Mouse (Mus musculus) lung, embryonic 15.5 days (tissue): Measurements from ENCODE around the gene Mageb18. TPM values are rescaled to one million over a fixed set of nuclear protein-coding genes. Genes with fewer than 3 reads are reported as not detected.
"Not testable (repeated sequence)": the region's sequence is repeated elsewhere in the genome, so short reads cannot be mapped to it uniquely, and the experiment has no call there.

Experiments
- ATAC-seq: fragments of 200-750 bp; cut with Nextera tagmentation; 2 replicates; pipeline ENCODE4 v1.8.0; 2017; ENCODE audit warnings: moderate number of reproducible peaks, borderline replicate concordance; ENCODE audit not compliant: low FRiP score, low TSS enrichment; ENCODE audit errors: extremely low read depth
- H3K27ac ChIP-seq: fragments of 300-500 bp; sonication (generic); 2 replicates; pipeline ENCODE4 v1.5.1; 2015; ENCODE audit warnings: moderate library complexity, mild to moderate bottlenecking, inconsistent platforms
- H3K27me3 ChIP-seq: fragments of 300-500 bp; sonication (generic); 2 replicates; pipeline ENCODE4 v1.6.1; 2015; ENCODE audit warnings: inconsistent platforms
- H3K36me3 ChIP-seq: fragments of 300-500 bp; sonication (generic); 2 replicates; pipeline ENCODE4 v1.6.1; 2015; ENCODE audit warnings: inconsistent platforms
- H3K4me1 ChIP-seq: fragments of 300-500 bp; sonication (generic); 2 replicates; pipeline ENCODE4 v1.6.1; 2015; ENCODE audit warnings: inconsistent platforms
- H3K4me2 ChIP-seq: fragments of 300-500 bp; sonication (generic); 2 replicates; pipeline ENCODE4 v1.6.1; 2015; ENCODE audit warnings: inconsistent platforms, mild to moderate bottlenecking, moderate library complexity
- H3K4me3 ChIP-seq: fragments of 300-500 bp; sonication (generic); 2 replicates; pipeline ENCODE4 v1.5.1; 2015; ENCODE audit warnings: mild to moderate bottlenecking, inconsistent platforms
- H3K9ac ChIP-seq: fragments of 300-500 bp; sonication (generic); 2 replicates; pipeline ENCODE4 v1.6.1; 2015; ENCODE audit warnings: inconsistent platforms
- H3K9me3 ChIP-seq: fragments of 300-500 bp; sonication (generic); 2 replicates; pipeline ENCODE4 v1.6.1; 2016; ENCODE audit warnings: inconsistent platforms
- WGBS: fragments of 180-500 bp; shearing (Covaris S2); methylation state at CpG from one replicate; pipeline ENCODE4 v1.1.7; 2015; 5-methylcytosine and 5-hydroxymethylcytosine counted together
- polyA plus RNA-seq: library from polyadenylated mRNA; unstranded; fragments of >200 nt; fragmentation: Nextera tagmentation; extraction: Ambion mirVana; gene quantifications from 2 replicates; pipeline ENCODE4 v1.2.1, GENCODE M21; 2015

Mageb18 gene
- 0.10 and 0.12 TPM in 2 replicates for polyA plus RNA-seq

DNA sequence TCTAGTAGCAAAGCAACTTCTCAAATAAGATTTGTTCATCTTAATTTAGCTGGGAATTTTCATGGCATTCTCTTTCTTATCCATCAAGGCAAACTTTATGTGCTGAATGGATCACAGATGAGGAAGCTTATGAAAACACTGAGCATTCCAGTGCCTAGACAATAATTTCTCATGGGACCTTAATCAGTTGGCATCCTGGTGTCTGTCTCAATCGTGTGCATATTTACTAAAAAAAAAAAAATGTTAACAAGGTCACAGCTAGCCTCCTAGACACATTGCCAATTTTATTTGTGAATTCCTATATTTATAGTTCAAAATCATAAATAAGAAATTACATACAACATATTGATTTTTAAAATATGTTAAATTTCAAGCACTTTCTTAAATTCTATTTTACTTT is at the start of gene Mageb18:
Gene Mageb18, minus strand, starts transcription at position 101 of the 400 bp plus-strand sequence.
- no peak within 1 kb of the TSS for H3K4me2 ChIP-seq
- no peak within 1 kb of the TSS for H3K4me3 ChIP-seq
- WGBS = 57% methylated on average over 1 of the region's 1 CpGs
- H3K9me3 ChIP-seq = no peaks in the 10 kb centered on the region
- H3K27ac ChIP-seq = no peak within 1 kb of the TSS
- H3K36me3 ChIP-seq = no peaks in the 10 kb centered on the region
- ATAC-seq = no peak
- no peaks in the 10 kb centered on the region for H3K4me1 ChIP-seq
- no peaks in the 10 kb centered on the region for H3K27me3 ChIP-seq
- no peak within 1 kb of the TSS for H3K9ac ChIP-seq

DNA sequence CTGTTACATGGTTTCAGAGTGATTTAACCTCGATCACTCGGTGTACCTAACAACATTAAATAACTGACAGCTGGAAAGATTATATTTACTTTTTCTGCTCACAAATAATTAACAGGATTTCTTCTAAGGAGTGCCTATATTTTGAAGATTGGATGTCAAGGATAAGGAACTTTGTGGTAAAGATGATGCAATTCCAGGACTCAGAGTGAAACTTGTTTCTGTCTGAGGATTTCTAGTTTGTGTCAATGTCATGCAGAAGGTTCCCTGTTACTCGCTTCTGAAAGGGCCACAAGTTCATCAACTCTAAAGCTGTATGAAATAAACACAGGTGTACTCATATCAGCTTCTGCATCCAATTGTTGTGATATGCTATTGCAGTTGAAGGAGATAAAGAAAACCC is 13.4 kb upstream of the Mageb18 start:
- no peak overlapping the region for H3K4me2 ChIP-seq
- H3K9me3 ChIP-seq = no peaks in the 10 kb centered on the region
- WGBS = 65% methylated on average over 3 of the region's 3 CpGs

DNA sequence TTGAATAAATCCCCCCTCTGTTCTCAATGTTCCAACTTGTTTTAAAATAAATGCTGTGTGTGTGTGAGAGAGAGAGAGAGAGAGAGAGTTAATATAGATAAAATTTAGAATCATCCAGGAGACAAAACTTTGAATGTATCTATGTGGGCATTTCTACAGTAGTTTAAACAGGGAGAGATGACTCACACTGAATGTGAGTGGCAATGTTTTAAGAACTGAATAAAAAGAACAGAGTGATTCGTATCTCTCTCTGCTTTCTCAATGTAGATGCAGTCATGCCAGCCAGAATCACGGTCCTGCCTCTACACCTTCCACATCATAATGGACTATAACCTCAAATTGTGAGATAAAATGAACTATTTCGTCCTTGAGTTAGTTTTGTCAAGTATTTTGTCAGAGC is 11.1 kb upstream of the Mageb18 start:
- Histone ChIP-seq H3K9me3 (no peaks in the 10 kb centered on the region), H3K36me3 (no peaks in the 10 kb centered on the region), H3K9ac (no peak overlapping the region), H3K4me3 (no peak overlapping the region), H3K4me2 (no peak overlapping the region), H3K27ac (no peak overlapping the region), H3K4me1 (no peaks in the 10 kb centered on the region), H3K27me3 (no peaks in the 10 kb centered on the region)
- ATAC-seq = no peak
- 64% methylated on average over 3 of the region's 3 CpGs for WGBS

More for the DNA sequence above, 13.4 kb upstream of the Mageb18 start:
- Histone ChIP-seq H3K27me3 (no peaks in the 10 kb centered on the region), H3K27ac (no peak overlapping the region), H3K4me3 (no peak overlapping the region), H3K36me3 (no peaks in the 10 kb centered on the region), H3K9ac (no peak overlapping the region), H3K4me1 (no peaks in the 10 kb centered on the region)
- ATAC-seq = no peak

DNA sequence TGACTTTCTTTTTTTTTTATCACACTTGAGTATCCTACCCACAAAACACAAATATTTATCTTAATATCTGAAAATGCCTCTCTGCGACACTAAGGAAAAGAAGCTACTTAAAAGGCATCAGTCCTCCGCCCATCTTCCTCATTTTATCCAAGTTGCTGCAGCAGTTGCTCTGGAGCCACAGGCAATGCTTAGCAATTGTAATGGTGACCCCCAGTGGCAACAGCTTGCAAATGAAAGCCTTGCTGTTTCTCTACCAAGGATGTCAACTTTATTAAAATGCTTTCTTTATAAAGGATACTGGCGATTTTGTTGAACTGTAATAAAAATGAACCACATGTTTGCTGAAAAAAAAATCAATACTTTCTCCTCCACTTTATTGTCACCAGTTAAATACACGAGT is 2.0 kb downstream of the Mageb18 start:
- ATAC-seq = no peak
- WGBS = 32% methylated on average over 4 of the region's 4 CpGs
- H3K9me3 ChIP-seq = no peaks in the 10 kb centered on the region
- no peak overlapping the region for H3K9ac ChIP-seq
- H3K4me2 ChIP-seq = no peak overlapping the region
- no peaks in the 10 kb centered on the region for H3K36me3 ChIP-seq
- no peaks in the 10 kb centered on the region for H3K27me3 ChIP-seq
- no peaks in the 10 kb centered on the region for H3K4me1 ChIP-seq
- no peak overlapping the region for H3K27ac ChIP-seq
- no peak overlapping the region for H3K4me3 ChIP-seq

DNA sequence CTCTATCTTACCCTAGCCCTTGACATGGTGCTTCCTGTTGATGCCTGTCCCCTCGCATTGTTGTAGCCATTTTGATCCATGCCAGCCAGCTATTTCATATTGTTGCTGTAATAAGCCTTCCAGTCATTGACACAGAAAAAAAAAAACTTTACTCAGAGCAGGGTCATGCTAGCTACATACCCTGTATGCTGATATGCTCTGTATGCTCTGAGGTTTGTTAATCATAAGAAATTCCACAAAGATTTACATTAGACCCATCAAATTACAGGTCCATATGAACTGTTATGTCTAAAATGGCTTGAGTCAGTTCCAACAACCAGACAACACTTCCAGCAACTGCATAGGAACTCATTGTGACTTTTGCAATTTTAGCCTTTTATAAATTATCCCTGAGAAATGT is 71.5 kb downstream of the Mageb18 start:
- Histone ChIP-seq H3K4me1 (no peaks in the 10 kb centered on the region), H3K36me3 (no peaks in the 10 kb centered on the region), H3K27ac (no peak overlapping the region), H3K4me2 (no peak overlapping the region), H3K9ac (no peak overlapping the region), H3K9me3 (no peaks in the 10 kb centered on the region), H3K27me3 (no peaks in the 10 kb centered on the region), H3K4me3 (no peak overlapping the region)
- no peak for ATAC-seq
- WGBS = 47% methylated on average over 1 of the region's 1 CpGs

DNA sequence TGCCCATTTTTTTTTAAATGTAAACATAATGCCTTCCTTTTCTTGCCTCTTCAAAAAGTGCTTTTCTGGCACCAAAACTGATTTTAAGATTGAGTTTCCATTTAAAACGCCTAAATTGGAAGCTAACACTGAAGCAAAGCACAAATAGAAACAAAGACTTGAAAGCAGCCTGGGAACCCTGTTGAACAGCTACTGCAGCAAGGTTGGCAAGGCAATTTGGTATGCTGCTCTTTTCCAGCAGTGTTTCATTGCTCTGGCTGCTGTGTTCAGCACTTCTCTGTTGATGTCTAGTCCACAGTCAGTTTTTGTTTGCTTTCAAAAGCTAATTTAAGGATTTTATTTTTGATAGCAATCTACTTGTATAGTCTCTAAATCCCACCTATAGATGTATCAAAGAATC is 101.1 kb downstream of the Mageb18 start:
- ATAC-seq = no peak
- 33% methylated on average over 1 of the region's 1 CpGs for WGBS
- Histone ChIP-seq H3K9me3 (no peaks in the 10 kb centered on the region), H3K4me1 (no peaks in the 10 kb centered on the region), H3K36me3 (no peaks in the 10 kb centered on the region), H3K9ac (no peak overlapping the region), H3K4me2 (no peak overlapping the region), H3K4me3 (no peak overlapping the region), H3K27me3 (no peaks in the 10 kb centered on the region), H3K27ac (no peak overlapping the region)

DNA sequence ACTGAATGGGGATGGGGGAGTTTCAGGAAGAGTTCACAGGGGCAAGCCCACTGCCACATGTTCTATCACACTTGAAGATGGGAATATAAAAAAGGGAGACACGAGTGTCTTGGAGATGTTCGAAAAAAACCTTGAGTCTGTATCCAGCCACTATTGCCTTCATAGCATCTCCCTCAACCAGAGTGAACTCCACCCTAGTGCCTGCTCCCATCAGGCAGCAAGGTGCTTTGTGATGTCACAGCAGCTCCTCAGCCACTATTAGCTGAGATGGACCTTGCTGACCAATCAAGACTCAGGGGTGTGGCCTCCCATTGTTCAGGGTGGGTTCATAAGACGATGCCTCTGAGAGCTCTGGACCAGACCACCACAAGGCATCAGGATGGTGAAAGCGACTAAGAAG is 109.7 kb downstream of the Mageb18 start, which contains the start of gene Gm5941:
Gene Gm5941, plus strand, starts transcription at position 301 of the 400 bp plus-strand sequence.
- H3K9me3 ChIP-seq, H3K4me2 ChIP-seq, H3K36me3 ChIP-seq, ATAC-seq, H3K27me3 ChIP-seq, H3K27ac ChIP-seq, H3K9ac ChIP-seq, H3K4me3 ChIP-seq, H3K4me1 ChIP-seq: not testable (repeated sequence)
- 77% methylated on average over 4 of the region's 4 CpGs for WGBS

DNA sequence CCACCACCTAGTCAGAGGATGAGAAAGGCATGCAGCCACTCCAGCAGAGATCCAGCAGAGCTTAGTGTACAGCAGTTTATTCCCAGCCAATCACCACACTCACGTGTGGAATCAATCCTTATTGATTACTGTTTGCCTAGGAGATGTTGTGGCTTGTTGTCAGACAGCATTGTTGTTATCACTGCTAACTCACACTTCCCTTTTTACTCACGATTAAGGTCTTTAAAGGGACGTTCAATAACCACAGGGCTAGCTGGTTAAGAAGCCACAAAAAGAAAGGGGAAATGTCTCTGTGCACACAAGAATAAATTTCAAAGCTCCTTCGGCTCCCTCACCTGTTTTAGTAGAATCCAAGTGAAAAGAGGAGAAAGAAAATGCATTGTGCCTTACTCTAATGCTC is 134.6 kb downstream of the Mageb18 start:
- H3K4me1 ChIP-seq = no peaks in the 10 kb centered on the region
- no peaks in the 10 kb centered on the region for H3K27me3 ChIP-seq
- H3K9me3 ChIP-seq = no peaks in the 10 kb centered on the region
- 58% methylated on average over 4 of the region's 4 CpGs for WGBS
- H3K27ac ChIP-seq = no peak overlapping the region
- no peak overlapping the region for H3K4me3 ChIP-seq
- H3K36me3 ChIP-seq = no peaks in the 10 kb centered on the region
- no peak overlapping the region for H3K4me2 ChIP-seq
- no peak overlapping the region for H3K9ac ChIP-seq
- ATAC-seq = no peak

DNA sequence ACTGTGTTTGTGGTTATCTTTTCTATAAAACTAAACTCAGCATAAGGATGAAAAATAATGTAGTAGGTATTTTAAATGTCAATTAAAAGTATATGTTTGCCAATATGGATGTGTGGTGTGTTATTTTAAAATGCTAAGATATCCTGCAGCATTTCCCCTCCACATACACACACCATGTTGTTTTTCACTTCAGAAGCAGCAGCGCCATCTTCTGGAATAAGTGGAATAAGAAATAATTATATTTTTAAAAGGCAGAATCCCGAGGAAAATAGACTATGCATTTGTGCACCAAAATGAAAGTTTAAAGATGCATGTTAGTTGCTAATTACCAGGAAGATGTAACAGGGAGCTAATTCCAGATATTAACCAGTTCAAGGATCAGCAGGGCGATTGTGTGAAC is 138.9 kb downstream of the Mageb18 start:
- H3K4me3 ChIP-seq = no peak overlapping the region
- H3K4me2 ChIP-seq = no peak overlapping the region
- no peaks in the 10 kb centered on the region for H3K27me3 ChIP-seq
- no peak overlapping the region for H3K27ac ChIP-seq
- H3K9ac ChIP-seq = no peak overlapping the region
- no peaks in the 10 kb centered on the region for H3K4me1 ChIP-seq
- no peaks in the 10 kb centered on the region for H3K36me3 ChIP-seq
- no peaks in the 10 kb centered on the region for H3K9me3 ChIP-seq
- 24% methylated on average over 3 of the region's 3 CpGs for WGBS
- ATAC-seq = no peak

DNA sequence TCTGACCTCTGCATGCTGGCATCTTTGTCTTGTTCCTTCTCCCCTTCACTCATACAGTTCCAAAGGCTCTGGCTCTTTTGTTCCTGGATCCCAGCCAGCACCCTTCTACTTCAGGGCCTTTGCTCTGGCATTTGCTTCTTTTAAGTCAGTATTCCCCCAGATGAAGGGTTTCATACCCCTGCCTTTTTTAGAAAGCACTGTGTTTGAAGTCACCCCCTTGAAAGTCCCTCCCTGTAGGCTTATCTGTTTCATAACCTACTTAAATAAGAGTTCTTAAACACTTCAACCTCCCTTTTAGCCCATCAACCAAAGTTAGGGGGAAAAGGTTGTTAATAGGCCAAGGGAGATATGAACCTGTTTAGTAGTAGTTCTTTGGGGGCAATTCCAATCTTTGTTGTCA is 212.0 kb downstream of the Mageb18 start:
- Histone ChIP-seq H3K27ac (no peak overlapping the region), H3K9ac (no peak overlapping the region), H3K4me3 (no peak overlapping the region), H3K36me3 (no peaks in the 10 kb centered on the region), H3K27me3 (no peaks in the 10 kb centered on the region), H3K4me2 (no peak overlapping the region), H3K4me1 (no peaks in the 10 kb centered on the region), H3K9me3 (no peaks in the 10 kb centered on the region)
- ATAC-seq = peak; percentile 55; the same call in 1 of the 2 replicates

DNA sequence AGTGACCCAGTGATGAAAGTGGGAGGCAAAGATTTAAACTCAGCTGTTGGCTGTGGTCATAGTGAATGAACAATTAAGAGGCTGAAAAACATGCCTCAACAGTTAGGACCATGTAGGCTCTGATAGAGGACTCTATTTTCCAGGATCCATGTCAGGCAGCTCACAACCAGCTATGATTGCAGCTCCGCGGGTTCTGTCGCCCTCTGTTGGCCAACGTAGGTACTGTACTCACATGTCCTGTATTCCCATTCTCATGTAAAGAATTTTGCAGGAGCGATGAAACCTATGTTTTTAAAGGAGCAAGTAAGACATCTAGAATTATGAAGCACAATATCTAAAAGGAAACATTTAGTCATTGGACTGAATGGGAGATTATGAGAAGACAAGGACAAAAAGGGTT is 256.4 kb downstream of the Mageb18 start:
- H3K9ac ChIP-seq = no peak overlapping the region
- no peaks in the 10 kb centered on the region for H3K4me1 ChIP-seq
- H3K4me3 ChIP-seq = no peak overlapping the region
- no peak overlapping the region for H3K4me2 ChIP-seq
- no peaks in the 10 kb centered on the region for H3K27me3 ChIP-seq
- no peak overlapping the region for H3K27ac ChIP-seq
- no peaks in the 10 kb centered on the region for H3K36me3 ChIP-seq
- no peak for ATAC-seq
- WGBS = 17% methylated on average over 5 of the region's 5 CpGs
- no peaks in the 10 kb centered on the region for H3K9me3 ChIP-seq

DNA sequence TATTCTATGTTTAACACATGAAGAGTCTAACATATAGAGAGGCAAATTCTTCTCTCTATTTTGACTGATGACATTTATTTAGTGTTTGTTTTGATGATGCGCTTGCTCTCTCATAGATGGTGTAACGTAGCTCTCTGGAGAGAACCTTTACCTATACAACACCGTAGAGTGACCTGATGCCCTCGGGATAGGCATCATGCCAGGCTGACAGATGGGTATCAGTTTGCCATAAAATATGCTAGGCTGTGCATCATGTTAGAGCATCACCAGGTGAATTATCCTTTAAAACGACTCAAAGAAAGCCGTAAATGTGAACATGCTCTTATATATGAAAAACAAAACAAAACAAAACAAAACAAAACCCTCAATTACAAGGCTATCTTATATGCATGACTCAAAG is 258.5 kb downstream of the Mageb18 start:
- Histone ChIP-seq H3K4me2 (no peak overlapping the region), H3K4me1 (no peaks in the 10 kb centered on the region), H3K9ac (no peak overlapping the region), H3K36me3 (no peaks in the 10 kb centered on the region), H3K27ac (no peak overlapping the region), H3K4me3 (no peak overlapping the region), H3K9me3 (no peaks in the 10 kb centered on the region), H3K27me3 (no peaks in the 10 kb centered on the region)
- WGBS = 82% methylated on average over 6 of the region's 6 CpGs
- ATAC-seq = no peak

DNA sequence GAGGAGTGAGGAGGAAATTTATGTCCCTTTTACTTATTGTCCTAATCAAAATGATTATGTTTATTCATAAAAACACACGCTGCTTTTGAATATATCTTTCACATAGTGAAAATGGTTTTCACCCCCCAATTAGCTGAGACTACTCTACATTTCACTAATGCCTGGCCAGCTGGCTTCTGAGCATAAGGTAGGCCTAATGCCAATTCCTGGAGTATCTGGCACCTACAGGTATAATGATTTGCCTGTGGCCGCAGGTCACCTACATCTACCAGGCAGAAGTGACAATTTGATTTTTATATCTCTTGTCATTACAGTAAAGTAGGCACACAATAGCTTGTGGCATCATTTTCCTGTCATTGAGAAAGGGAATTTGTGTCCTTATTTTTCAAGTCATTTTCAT is 259.8 kb downstream of the Mageb18 start:
- Histone ChIP-seq H3K27me3 (no peaks in the 10 kb centered on the region), H3K36me3 (no peaks in the 10 kb centered on the region), H3K4me3 (no peak overlapping the region), H3K27ac (no peak overlapping the region), H3K9me3 (no peaks in the 10 kb centered on the region), H3K9ac (no peak overlapping the region), H3K4me1 (no peaks in the 10 kb centered on the region), H3K4me2 (no peak overlapping the region)
- 85% methylated on average over 2 of the region's 2 CpGs for WGBS
- no peak for ATAC-seq
